Mouse (Mus musculus): ENCODE results near the gene Sell. TPM values are rescaled to one million over a fixed set of nuclear protein-coding genes. Genes with fewer than 3 reads are reported as not detected.

Sell gene
- total and polyA plus RNA-seq, 2 experiments, result 0.78 to 1.1 TPM

DNA sequence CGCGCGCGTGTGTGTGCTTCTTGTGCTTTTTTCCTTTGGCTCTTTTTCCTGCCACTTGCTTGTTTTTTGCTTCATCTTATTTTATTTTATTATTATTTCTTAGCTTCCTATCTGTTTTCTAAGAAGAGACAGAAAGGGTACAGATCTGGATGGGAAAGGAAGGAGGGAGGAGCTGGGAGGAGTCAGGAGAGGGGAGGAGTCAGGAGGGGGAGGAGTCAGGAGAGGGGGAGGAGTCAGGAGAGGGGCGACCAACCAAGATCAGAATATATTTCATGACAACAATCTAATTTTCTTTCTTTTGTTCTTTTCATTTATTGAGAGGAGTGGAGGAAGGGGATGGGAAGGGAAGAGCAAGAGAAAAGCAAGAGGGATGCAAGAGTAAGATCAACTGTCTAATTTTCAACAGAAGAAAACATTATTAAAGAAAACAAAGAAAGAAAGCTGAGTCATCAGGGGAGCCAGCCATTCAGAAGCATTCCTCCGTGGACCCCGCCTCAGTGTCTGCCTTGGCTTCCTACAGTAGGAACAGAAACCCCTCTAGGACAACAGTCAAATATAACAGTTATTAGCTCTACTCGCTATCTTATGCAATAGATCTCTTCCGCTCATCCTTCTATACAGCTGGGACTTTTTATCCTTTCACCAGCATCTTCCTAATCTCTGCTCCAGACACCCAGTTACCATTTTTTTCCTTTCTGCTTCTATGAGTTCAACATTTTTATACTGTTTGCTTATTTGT lies 49.0 kb downstream of the Sell start:
- H3K4me1 ChIP-seq (ENCODE audit: control insufficient read depth, insufficient read depth, low read length), result no peaks in the 10 kb centered on the region; the same call in 1 of the 2 replicates
- no peaks in the 10 kb centered on the region for H3K36me3 ChIP-seq (ENCODE audit: control insufficient read depth, insufficient read depth, low read length)
- no peak overlapping the region for H3K4me3 ChIP-seq (ENCODE audit: insufficient read depth, low read depth, low read length)
- H3K27me3 ChIP-seq (ENCODE audit: control insufficient read depth, insufficient read depth, low read length), result no peaks in the 10 kb centered on the region
- H3K9ac ChIP-seq (ENCODE audit: low read depth, low read length), result no peak overlapping the region
- H3K79me2 ChIP-seq (ENCODE audit: control insufficient read depth, insufficient read depth, low read length), result no peaks in the 10 kb centered on the region
- WGBS, result 94% methylated on average over 9 of the region's 9 CpGs
- no peak overlapping the region for H3K27ac ChIP-seq (replicated peaks; ENCODE audit: insufficient read depth, low read depth, low read length)
- DNase-seq (ENCODE audit: extremely low read depth, low read depth, low spot score), result no peak
- TF ChIP-seq POLR2A (IDR thresholded peaks at IDR 0.05; ENCODE audit: extremely low read depth, insufficient read depth, low read length), result no peak
- no peak for TF ChIP-seq CTCF (IDR thresholded peaks at IDR 0.05; ENCODE audit: low read depth, low read length)

- Histone ChIP-seq H3K4me3 (ENCODE audit: insufficient read depth, low read depth, low read length) (no peak overlapping the region), H3K27ac (replicated peaks; ENCODE audit: insufficient read depth, low read depth, low read length) (no peak overlapping the region), H3K9ac (ENCODE audit: low read depth, low read length) (no peak overlapping the region), H3K4me1 (ENCODE audit: control insufficient read depth, insufficient read depth, low read length) (no peaks in the 10 kb centered on the region; the same call in 1 of the 2 replicates), H3K36me3 (ENCODE audit: control insufficient read depth, insufficient read depth, low read length) (no peaks in the 10 kb centered on the region), H3K79me2 (ENCODE audit: control insufficient read depth, insufficient read depth, low read length) (no peaks in the 10 kb centered on the region), H3K27me3 (ENCODE audit: control insufficient read depth, insufficient read depth, low read length) (no peaks in the 10 kb centered on the region)
- 87% methylated on average over 5 of the region's 5 CpGs for WGBS
- no peak for DNase-seq (ENCODE audit: extremely low read depth, low read depth, low spot score)
- TF ChIP-seq POLR2A (IDR thresholded peaks at IDR 0.05; ENCODE audit: extremely low read depth, insufficient read depth, low read length), result no peak
Observed at GRCm38 (mm10) chr1:164114280-164114679, 52.5 kb downstream of the Sell start.

- H3K36me3 ChIP-seq (ENCODE audit: control insufficient read depth, insufficient read depth, low read length), result no peaks in the 10 kb centered on the region
- H3K27ac ChIP-seq (replicated peaks; ENCODE audit: insufficient read depth, low read depth, low read length), result no peak within 1 kb of the TSS
- 62% methylated on average over 8 of the region's 8 CpGs for WGBS
Observed at GRCm38 (mm10) chr1:164114947-164115493, 53.2 kb downstream of the Sell start, which contains the start of gene Selp. Gene Selp (plus strand): TSS chr1:164115264.

DNA sequence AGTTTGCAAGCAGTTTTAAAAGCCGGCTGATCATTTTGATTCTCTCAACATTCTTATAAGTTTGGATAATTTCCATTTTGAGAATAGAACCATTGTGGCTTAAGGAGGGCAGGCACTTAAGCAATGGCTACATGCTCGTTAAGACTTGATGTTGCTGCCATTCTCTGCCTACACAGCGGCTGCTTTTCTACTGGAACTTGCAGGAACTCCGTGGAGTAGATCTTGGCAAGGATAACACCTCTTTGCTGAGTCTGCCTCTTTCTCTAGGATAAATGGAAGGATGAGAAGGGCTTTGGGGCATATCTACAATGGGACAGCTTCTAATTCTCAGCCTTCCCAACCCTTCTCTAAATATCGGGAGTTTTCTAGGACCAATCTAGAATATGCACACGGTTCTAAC lies 53.9 kb downstream of the Sell start:
- Histone ChIP-seq H3K36me3 (ENCODE audit: control insufficient read depth, insufficient read depth, low read length) (no peaks in the 10 kb centered on the region), H3K79me2 (ENCODE audit: control insufficient read depth, insufficient read depth, low read length) (no peaks in the 10 kb centered on the region), H3K4me1 (ENCODE audit: control insufficient read depth, insufficient read depth, low read length) (no peaks in the 10 kb centered on the region), H3K9ac (ENCODE audit: low read depth, low read length) (no peak overlapping the region), H3K27ac (replicated peaks; ENCODE audit: insufficient read depth, low read depth, low read length) (no peak overlapping the region), H3K4me3 (ENCODE audit: insufficient read depth, low read depth, low read length) (no peak overlapping the region), H3K27me3 (ENCODE audit: control insufficient read depth, insufficient read depth, low read length) (no peaks in the 10 kb centered on the region)
- TF ChIP-seq POLR2A (IDR thresholded peaks at IDR 0.05; ENCODE audit: extremely low read depth, insufficient read depth, low read length) (no peak), CTCF (IDR thresholded peaks at IDR 0.05; ENCODE audit: low read depth, low read length) (no peak)
- 78% methylated on average over 6 of the region's 6 CpGs for WGBS
- DNase-seq (ENCODE audit: extremely low read depth, low read depth, low spot score), result no peak

More at GRCm38 (mm10) chr1:164114947-164115493, 53.2 kb downstream of the Sell start, which contains the start of gene Selp:
- Histone ChIP-seq H3K4me1 (ENCODE audit: control insufficient read depth, insufficient read depth, low read length) (no peaks in the 10 kb centered on the region), H3K9ac (ENCODE audit: low read depth, low read length) (no peak within 1 kb of the TSS), H3K79me2 (ENCODE audit: control insufficient read depth, insufficient read depth, low read length) (no peaks in the 10 kb centered on the region), H3K27me3 (ENCODE audit: control insufficient read depth, insufficient read depth, low read length) (no peaks in the 10 kb centered on the region), H3K4me3 (ENCODE audit: insufficient read depth, low read depth, low read length) (no peak within 1 kb of the TSS)
- no peak for TF ChIP-seq CTCF (IDR thresholded peaks at IDR 0.05; ENCODE audit: low read depth, low read length)
- DNase-seq (ENCODE audit: extremely low read depth, low read depth, low spot score), result no peak

- Histone ChIP-seq H3K36me3 (ENCODE audit: control insufficient read depth, insufficient read depth, low read length) (no peaks in the 10 kb centered on the region), H3K27me3 (ENCODE audit: control insufficient read depth, insufficient read depth, low read length) (no peaks in the 10 kb centered on the region), H3K4me1 (ENCODE audit: control insufficient read depth, insufficient read depth, low read length) (no peaks in the 10 kb centered on the region), H3K27ac (replicated peaks; ENCODE audit: insufficient read depth, low read depth, low read length) (no peak overlapping the region), H3K4me3 (ENCODE audit: insufficient read depth, low read depth, low read length) (no peak overlapping the region), H3K9ac (ENCODE audit: low read depth, low read length) (no peak overlapping the region), H3K79me2 (ENCODE audit: control insufficient read depth, insufficient read depth, low read length) (no peaks in the 10 kb centered on the region)
- 94% methylated on average over 6 of the region's 6 CpGs for WGBS
- no peak for DNase-seq (ENCODE audit: extremely low read depth, low read depth, low spot score)
- TF ChIP-seq CTCF (IDR thresholded peaks at IDR 0.05; ENCODE audit: low read depth, low read length), result no peak
- no peak for TF ChIP-seq POLR2A (IDR thresholded peaks at IDR 0.05; ENCODE audit: extremely low read depth, insufficient read depth, low read length)
Observed at GRCm38 (mm10) chr1:164117869-164118268, 56.1 kb downstream of the Sell start.
